Mouse (Mus musculus) telencephalon, adult 2 months (tissue): ENCODE measurements around the gene Bclaf1.

Source experiments
- DNase-seq: peaks from one replicate; pipeline ENCODE4 v3.0.0-alpha.2; 2011; ENCODE audit warnings: low read depth, low spot score

Gene Bclaf1

GRCm38 (mm10) chr10:20314797-20315196 lies 2.5 kb downstream of the Bclaf1 start:
- no peak for DNase-seq

GRCm38 (mm10) chr10:20317466-20317865 lies 5.2 kb downstream of the Bclaf1 start:
- DNase-seq: no peak

- no peak for DNase-seq
Observed at GRCm38 (mm10) chr10:20326226-20326625, 14.0 kb downstream of the Bclaf1 start.

- no peak for DNase-seq
Observed at GRCm38 (mm10) chr10:20331262-20331661, 19.0 kb downstream of the Bclaf1 start.

GRCm38 (mm10) chr10:20337872-20338271 lies 25.6 kb downstream of the Bclaf1 start:
- no peak for DNase-seq

- no peak for DNase-seq
Observed at GRCm38 (mm10) chr10:20345736-20346135, 33.5 kb downstream of the Bclaf1 start.

GRCm38 (mm10) chr10:20347285-20348214 lies 35.3 kb downstream of the Bclaf1 start, which contains the start of gene Mtfr2:
Gene Mtfr2, plus strand, starts transcription at chr10:20347770.
- DNase-seq: peak; percentile 77

GRCm38 (mm10) chr10:20348894-20349293 lies 36.6 kb downstream of the Bclaf1 start:
- DNase-seq: no peak

GRCm38 (mm10) chr10:20361542-20362449 lies 49.5 kb downstream of the Bclaf1 start:
- DNase-seq: peak; percentile 40

- no peak for DNase-seq
Observed at GRCm38 (mm10) chr10:20362450-20363118, 50.3 kb downstream of the Bclaf1 start.

- no peak for DNase-seq
Observed at GRCm38 (mm10) chr10:20372046-20372445, 59.8 kb downstream of the Bclaf1 start.

- no peak for DNase-seq
Observed at GRCm38 (mm10) chr10:20377621-20378020, 65.4 kb downstream of the Bclaf1 start.

- DNase-seq: no peak
Observed at GRCm38 (mm10) chr10:20379071-20379735, 66.9 kb downstream of the Bclaf1 start.

GRCm38 (mm10) chr10:20380798-20381197 lies 68.5 kb downstream of the Bclaf1 start:
- DNase-seq: peak; percentile 74

GRCm38 (mm10) chr10:20381352-20381751 lies 69.1 kb downstream of the Bclaf1 start:
- no peak for DNase-seq

GRCm38 (mm10) chr10:20382807-20383419 lies 70.6 kb downstream of the Bclaf1 start:
- DNase-seq: no peak

- DNase-seq: no peak
Observed at GRCm38 (mm10) chr10:20390568-20390967, 78.3 kb downstream of the Bclaf1 start.
